Mouse (Mus musculus) embryonic fibroblast, embryonic 13.5 days (primary cell): ENCODE measurements around the gene Synj2. TPM values are rescaled to one million over a fixed set of nuclear protein-coding genes. Genes with fewer than 3 reads are reported as not detected.

Experiments used
- H3K27ac ChIP-seq: 2 replicates; pipeline ENCODE4 v1.5.1; 2012; ENCODE audit warnings: low read length, control low read depth, inconsistent platforms; ENCODE audit not compliant: insufficient read depth
- H3K4me1 ChIP-seq: 2 replicates; pipeline ENCODE4 v1.6.1; 2011; ENCODE audit warnings: low read length; ENCODE audit not compliant: control insufficient read depth, insufficient read depth
- H3K4me3 ChIP-seq: 2 replicates; pipeline ENCODE4 v1.5.1; 2011; ENCODE audit warnings: mild to moderate bottlenecking, control low read depth, low read length; ENCODE audit not compliant: insufficient read depth
- CTCF ChIP-seq: IDR thresholded peaks from 2 replicates; pipeline ENCODE4 v1.5.1; 2011; ENCODE audit warnings: mild to moderate bottlenecking, control low read depth, low read length, moderate library complexity, borderline replicate concordance; ENCODE audit not compliant: insufficient read depth
- POLR2A ChIP-seq: IDR thresholded peaks from 2 replicates; pipeline ENCODE4 v1.6.1; 2011; ENCODE audit warnings: low read depth, mild to moderate bottlenecking, control low read depth, low read length, moderate library complexity
- polyA plus RNA-seq: library from polyadenylated mRNA; stranded (reverse); fragments of >200 nt; gene quantifications from 2 replicates; pipeline ENCODE4 v1.2.4, GENCODE M21; 2011; ENCODE audit warnings: low read depth; ENCODE audit not compliant: missing spikeins, insufficient read length

Synj2 gene
- polyA plus RNA-seq, 1 experiment = 19.9 TPM

DNA sequence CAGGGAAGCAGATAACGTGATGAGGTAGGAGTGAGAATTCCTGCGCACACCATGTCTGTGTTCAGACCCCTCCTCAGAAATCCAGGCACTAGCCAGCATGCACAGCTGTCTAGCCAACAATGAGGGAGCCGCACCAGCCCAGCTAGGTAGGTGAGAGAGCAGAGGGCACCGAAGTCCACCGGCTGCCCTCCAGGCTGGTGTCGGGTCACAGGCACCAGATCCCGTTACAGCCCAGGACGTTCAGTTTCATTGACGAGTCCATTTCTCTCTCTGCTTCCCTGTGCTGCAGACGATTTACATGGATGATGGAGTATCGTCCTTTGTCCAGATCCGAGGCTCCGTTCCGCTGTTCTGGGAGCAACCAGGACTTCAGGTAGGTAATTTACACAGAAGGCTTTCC is 55.5 kb downstream of the Synj2 start:
- H3K4me3 ChIP-seq = no peak overlapping the region
- TF ChIP-seq CTCF = no peak
- H3K4me1 ChIP-seq = peaks cover 21% of the 10 kb centered on the region
- H3K27ac ChIP-seq = no peak overlapping the region

DNA sequence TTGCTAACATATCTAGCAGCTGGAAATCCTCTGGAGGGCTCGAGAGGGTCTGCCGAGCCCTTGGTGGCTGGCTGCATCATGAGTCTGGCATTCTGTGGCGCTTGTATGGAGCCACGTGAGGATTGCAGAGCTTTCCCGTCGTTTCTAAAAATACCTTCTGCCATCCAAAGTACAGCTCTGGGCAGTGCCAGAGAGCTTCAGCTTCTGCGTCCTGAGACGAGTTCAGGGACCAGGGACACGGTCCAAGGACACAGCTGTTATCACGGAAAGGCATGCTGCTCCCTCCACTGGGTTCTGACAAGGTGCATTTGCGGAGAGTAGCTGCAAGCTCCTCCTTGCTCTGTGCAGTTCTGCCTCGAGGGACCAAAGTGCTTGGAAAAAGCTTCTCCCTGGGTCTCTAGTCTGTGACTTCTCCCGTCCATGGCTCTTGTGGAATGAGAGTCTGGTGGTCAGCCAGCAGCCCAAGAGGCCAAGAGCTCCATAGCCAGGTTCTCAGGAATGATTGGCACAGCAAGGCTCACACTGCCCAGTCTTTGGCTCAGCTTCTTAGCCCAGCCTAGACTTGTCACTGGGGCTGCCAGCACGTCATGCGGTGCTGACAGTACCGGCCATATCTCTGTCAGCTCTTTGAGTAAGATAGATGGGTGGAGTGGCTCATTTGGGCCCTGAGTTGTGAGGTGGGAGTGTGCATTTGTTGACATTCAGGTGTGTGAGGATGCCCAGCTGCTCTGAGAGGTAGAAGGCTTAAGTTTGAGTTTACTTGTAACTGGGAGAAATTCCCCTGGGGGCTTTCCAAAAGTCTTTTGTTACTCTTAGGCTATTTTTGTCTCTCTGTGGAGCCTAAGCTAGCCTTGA is 56.5 kb downstream of the Synj2 start:
- H3K27ac ChIP-seq = no peak overlapping the region
- H3K4me1 ChIP-seq = peaks cover 27% of the 10 kb centered on the region
- H3K4me3 ChIP-seq = no peak overlapping the region
- TF ChIP-seq POLR2A = no peak
- TF ChIP-seq CTCF = no peak

DNA sequence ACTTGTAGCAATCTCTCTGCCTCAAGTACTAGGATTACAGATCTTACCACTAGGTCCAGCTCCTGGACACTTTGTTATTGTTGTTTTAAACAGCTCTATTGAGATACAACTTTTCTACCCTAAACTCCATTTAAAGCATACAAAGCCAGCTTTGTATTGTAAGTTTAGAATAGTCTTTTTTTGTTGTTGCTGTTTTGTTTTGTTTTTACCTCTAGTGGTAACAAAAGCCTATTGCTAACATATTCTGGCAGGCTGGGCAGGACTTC is 57.1 kb downstream of the Synj2 start:
- Histone ChIP-seq H3K4me3 (no peak overlapping the region), H3K27ac (no peak overlapping the region), H3K4me1 (peaks cover 22% of the 10 kb centered on the region)
- TF ChIP-seq CTCF (no peak), POLR2A (no peak)

DNA sequence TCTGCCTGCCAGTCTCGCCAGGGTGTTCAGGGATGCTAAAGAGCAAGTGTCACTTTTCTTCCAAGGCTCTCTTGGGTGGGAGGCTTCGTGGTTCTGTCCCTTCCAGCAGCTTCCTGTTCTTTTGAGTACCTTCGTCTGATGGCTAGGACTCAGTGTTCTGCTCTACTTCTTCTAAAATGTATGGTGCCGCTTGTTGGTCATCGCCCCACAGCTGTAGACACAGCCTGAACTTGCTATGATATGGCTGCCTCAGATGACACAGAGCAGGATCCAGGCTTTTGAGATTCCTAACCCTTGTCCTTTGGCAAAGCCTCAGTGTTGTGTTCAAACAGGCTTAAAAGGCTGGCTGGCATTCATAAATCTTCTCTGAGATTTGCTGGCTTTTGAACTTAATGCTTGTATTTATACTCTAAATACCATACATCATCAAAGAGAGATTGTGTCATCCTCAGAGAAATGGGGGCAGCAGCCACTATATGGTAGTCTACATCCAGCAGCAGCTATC is 58.0 kb downstream of the Synj2 start:
- TF ChIP-seq POLR2A (no peak), CTCF (no peak)
- H3K27ac ChIP-seq = no peak overlapping the region
- H3K4me1 ChIP-seq = peaks cover 17% of the 10 kb centered on the region
- no peak overlapping the region for H3K4me3 ChIP-seq

DNA sequence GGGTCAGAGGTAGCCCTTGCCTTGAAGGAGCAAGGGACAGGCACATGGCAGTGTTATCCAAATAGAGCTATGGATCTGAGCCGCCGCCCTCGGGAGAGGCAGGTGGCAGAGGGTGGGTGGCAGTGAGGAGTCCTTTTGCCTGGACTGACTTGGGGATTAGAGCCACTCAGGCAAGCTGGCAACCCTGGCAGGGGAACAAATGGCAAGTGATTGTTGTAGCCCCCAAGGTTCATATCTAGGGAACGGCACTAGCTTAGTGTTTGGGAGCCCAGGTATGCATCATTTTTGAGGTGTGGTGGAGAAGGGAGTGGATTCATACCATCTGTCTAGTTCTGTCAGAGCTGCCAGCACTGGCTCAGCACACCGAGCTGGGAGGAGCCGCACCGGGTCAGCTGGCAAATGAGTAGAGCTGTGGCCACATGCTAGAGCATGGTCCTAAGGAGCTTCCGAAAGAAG is 59.8 kb downstream of the Synj2 start:
- Histone ChIP-seq H3K27ac (peak overlapping the region; percentile 74), H3K4me3 (no peak overlapping the region), H3K4me1 (peaks cover 14% of the 10 kb centered on the region)
- TF ChIP-seq POLR2A (no peak), CTCF (no peak)

DNA sequence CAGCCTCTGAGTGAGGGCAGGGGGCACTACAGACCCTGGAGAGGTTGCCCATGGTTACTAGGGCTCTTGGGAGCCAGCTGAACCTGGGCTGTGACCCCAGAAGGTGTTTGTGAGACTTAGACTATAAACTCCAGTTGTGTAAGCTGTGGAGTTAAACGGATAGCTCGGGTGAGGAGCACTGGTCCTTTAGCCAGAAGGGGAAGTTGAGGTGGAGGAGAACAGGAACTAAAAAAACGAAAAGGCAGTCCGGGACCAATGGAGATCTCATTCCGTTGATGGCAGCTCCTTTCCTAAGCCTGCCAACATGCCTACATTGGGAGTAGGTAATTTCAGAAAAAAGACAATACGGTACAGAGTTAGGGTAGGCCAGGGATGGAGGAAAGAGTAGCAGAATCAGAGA is 60.3 kb downstream of the Synj2 start:
- TF ChIP-seq CTCF (no peak), POLR2A (no peak)
- H3K4me1 ChIP-seq = peaks cover 17% of the 10 kb centered on the region
- H3K27ac ChIP-seq = peak overlapping the region; percentile 74
- no peak overlapping the region for H3K4me3 ChIP-seq

DNA sequence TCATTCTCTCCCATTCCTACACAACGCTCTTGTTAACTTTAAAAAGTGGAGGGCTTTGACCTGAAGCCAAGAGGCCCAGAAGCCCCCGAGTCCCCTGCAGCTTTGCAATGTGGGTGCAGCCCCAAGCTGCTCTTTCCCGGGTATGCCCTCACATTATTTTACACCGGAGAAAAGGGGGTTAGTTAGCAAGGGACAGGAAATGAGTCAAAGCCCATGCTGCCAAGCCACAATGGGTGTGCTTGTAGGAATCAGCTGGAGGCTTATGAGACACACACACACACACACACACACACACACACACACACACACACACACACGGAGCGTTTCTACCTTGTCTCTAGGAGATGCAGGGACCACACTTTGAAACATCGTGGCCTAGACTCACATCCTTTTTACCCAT is 60.8 kb downstream of the Synj2 start:
- Histone ChIP-seq H3K4me3 (no peak overlapping the region), H3K27ac (peak overlapping the region; percentile 74), H3K4me1 (peaks cover 19% of the 10 kb centered on the region)
- TF ChIP-seq CTCF (no peak), POLR2A (no peak)

DNA sequence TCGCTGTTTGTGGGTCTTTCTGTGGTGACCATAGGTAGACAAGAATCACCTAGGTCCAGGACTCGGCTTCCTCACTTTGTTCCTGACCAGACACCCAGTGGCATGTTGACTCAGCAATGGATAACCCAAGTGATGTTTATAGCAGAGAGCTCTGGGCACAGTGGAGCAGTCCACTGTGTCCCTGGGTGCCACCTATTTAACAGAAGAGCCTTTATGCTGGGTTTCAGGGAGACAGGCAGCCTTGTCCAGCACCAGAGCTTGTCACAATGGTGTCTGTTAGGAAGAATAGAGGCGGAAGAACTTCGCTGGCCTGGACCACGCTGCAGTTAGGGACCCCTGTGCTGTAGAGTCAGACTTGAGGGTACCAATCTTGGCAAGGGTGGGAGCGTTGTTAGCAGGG is 61.5 kb downstream of the Synj2 start:
- H3K4me3 ChIP-seq = no peak overlapping the region
- TF ChIP-seq POLR2A (no peak), CTCF (no peak)
- no peak overlapping the region for H3K27ac ChIP-seq
- H3K4me1 ChIP-seq = peaks cover 18% of the 10 kb centered on the region

DNA sequence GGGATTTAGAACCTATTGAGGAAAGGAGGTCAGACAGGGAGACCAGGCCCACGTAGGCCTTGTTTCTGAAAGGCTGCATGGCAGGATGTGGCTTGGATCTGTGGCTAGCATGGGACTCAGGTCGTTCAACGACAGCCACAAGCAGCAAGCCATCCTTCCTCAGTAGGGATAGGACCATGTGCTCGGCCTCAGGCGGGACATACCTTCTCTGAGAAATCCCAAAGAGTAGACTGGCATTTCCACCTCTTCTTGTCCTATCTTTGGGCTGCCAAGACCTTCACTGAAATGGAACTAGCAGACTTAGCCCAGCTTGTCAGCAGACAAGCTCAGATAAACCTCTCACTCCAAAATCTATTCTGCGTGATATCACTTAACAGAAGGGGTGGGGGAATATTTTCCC is 62.6 kb downstream of the Synj2 start:
- TF ChIP-seq POLR2A (no peak), CTCF (no peak)
- Histone ChIP-seq H3K4me3 (no peak overlapping the region), H3K4me1 (peaks cover 29% of the 10 kb centered on the region), H3K27ac (no peak overlapping the region)

DNA sequence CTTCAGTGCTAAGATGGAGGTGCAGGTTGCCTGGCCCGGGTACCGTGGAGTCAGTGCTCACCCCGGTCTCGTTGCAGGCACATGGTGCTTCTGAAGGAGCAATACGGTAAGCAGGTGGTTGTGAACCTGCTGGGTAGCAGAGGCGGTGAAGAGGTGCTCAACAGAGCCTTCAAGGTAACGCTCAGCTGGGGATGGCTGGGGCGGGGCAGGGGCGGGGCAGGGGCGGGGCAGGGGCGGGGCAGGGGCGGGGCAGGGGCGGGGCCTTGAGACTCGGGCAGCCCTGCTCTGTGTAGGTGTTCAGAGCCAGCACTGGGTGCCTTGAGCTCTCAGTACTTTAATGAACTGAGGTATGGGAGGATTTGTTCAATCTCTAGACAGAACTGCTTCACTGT is 64.2 kb downstream of the Synj2 start:
- H3K27ac ChIP-seq = peak overlapping the region; percentile 49
- peaks cover 30% of the 10 kb centered on the region for H3K4me1 ChIP-seq
- H3K4me3 ChIP-seq = no peak overlapping the region
- TF ChIP-seq CTCF (no peak), POLR2A (0 out of 2 replicates have a peak, but pooled peaks have one; percentile 9)
